Mouse (Mus musculus): Measurements from ENCODE around the gene Ager.

- TF ChIP-seq POLR2A (IDR thresholded peaks at IDR 0.05; ENCODE audit: insufficient read depth, low read length) = no peak
- no peak for TF ChIP-seq CTCF (IDR thresholded peaks at IDR 0.05; ENCODE audit: low read depth, low read length)
Measured at GRCm38 (mm10) chr17:34592581-34593549, 4.8 kb upstream of the Ager start.
